9 mouse cellular contexts compared by ENCODE assay signal in genomic region chr19:50258718-50259413, GRCm38 (mm10).
A peak's percentile ranks its signal among the peaks of the same experiment; 100 is the strongest.
DNase-seq lines count a peak whose midpoint lies in the region; ATAC-seq and TF ChIP-seq lines count a peak whose summit lies in the region.
"Had no signal": no experiment of that assay in that cellular context is flagged by ENCODE, and none has a peak within 500 bp of the region (broad histone marks: within the 10 kb centered on the region; RNA-seq: fewer than 3 reads in every experiment).

No protein-coding gene starts in this region.

- peak; percentile 85 for TF ChIP-seq CTCF in heart, adult 2 months (IDR thresholded peaks at IDR 0.05)
- TF ChIP-seq CTCF in E14TG2a.4 (conservative IDR thresholded peaks at IDR 0.05; ENCODE audit: low read length) = peak; percentile 50

- intact Hi-C loops in heart, adult 2 months (cut with DNase I) = no loop called here

- H3K4me2 ChIP-seq in forebrain, embryonic 15.5 days (replicated peaks) = no peak overlapping the region
- H3K4me2 ChIP-seq: limb, embryonic 12.5 days had no signal

- H3K36me3 ChIP-seq in heart, adult 2 months (ENCODE audit: control insufficient read depth, insufficient read depth, low read length) = no peaks in the 10 kb centered on the region
- no peaks in the 10 kb centered on the region for H3K36me3 ChIP-seq in E14TG2a.4 (ENCODE audit: insufficient read depth, low read length)
- no peaks in the 10 kb centered on the region for H3K36me3 ChIP-seq in forebrain, embryonic 15.5 days
- H3K36me3 ChIP-seq: limb, embryonic 12.5 days had no signal

- no peak for TF ChIP-seq EP300 in heart, adult 2 months (IDR thresholded peaks at IDR 0.05; ENCODE audit: insufficient read depth, low read depth, low read length)

- 32% methylated on average over 16 of the region's 16 CpGs for WGBS in heart, adult 2 months
- WGBS in forebrain, embryonic 15.5 days = 41% methylated on average over 16 of the region's 16 CpGs

- H3K27me3 ChIP-seq in heart, adult 2 months (ENCODE audit: control insufficient read depth, insufficient read depth, low read length) = no peaks in the 10 kb centered on the region
- no peaks in the 10 kb centered on the region for H3K27me3 ChIP-seq in E14TG2a.4 (ENCODE audit: insufficient read depth, low read length)
- H3K27me3 ChIP-seq in forebrain, embryonic 15.5 days = no peaks in the 10 kb centered on the region

- DNase-seq in heart, adult 2 months = no peak
- DNase-seq in heart, adult 11 months = no peak
- DNase-seq in c-Kit-negative CD71-positive TER-119-positive erythroid progenitor cells, embryonic 14.5 days (ENCODE audit: low read depth, low spot score) = peak; percentile 5
- DNase-seq in kidney, postnatal 4 days = peak; percentile 63 to 68
- peak; percentile 7 for DNase-seq in lung, postnatal 25 days (ENCODE audit: low spot score)
- DNase-seq in thymus, postnatal 14 days = peak; percentile 13

- H3K9me3 ChIP-seq in E14TG2a.4 (ENCODE audit: low read length) = no peaks in the 10 kb centered on the region
- H3K9me3 ChIP-seq in forebrain, embryonic 15.5 days = no peaks in the 10 kb centered on the region
- H3K9me3 ChIP-seq: limb, embryonic 12.5 days had no signal

- no peak for TF ChIP-seq POLR2A in heart, adult 2 months (IDR thresholded peaks at IDR 0.05; ENCODE audit: insufficient read depth, low read depth, low read length)

- H3K27ac ChIP-seq in heart, adult 2 months = no peak overlapping the region
- H3K27ac ChIP-seq in forebrain, embryonic 15.5 days (replicated peaks) = no peak overlapping the region
- H3K27ac ChIP-seq: limb, embryonic 12.5 days had no signal

- H3K79me2 ChIP-seq in heart, adult 2 months (replicated peaks; ENCODE audit: control insufficient read depth, insufficient read depth, low read length) = no peaks in the 10 kb centered on the region

- no peak overlapping the region for H3K4me3 ChIP-seq in heart, adult 2 months
- no peak overlapping the region for H3K4me3 ChIP-seq in E14TG2a.4 (replicated peaks; ENCODE audit: low read length)
- H3K4me3 ChIP-seq in forebrain, embryonic 15.5 days = no peak overlapping the region
- H3K4me3 ChIP-seq: limb, embryonic 12.5 days had no signal

- 0 out of 2 replicates have a peak, but pooled peaks have one; percentile 57 for ATAC-seq in forebrain, embryonic 15.5 days (replicated peaks)

- no peaks in the 10 kb centered on the region for H3K4me1 ChIP-seq in heart, adult 2 months (ENCODE audit: control insufficient read depth, insufficient read depth, low read length)
- H3K4me1 ChIP-seq in E14TG2a.4 (replicated peaks; ENCODE audit: low read depth, low read length) = no peaks in the 10 kb centered on the region
- H3K4me1 ChIP-seq in forebrain, embryonic 15.5 days = no peaks in the 10 kb centered on the region
- H3K4me1 ChIP-seq: limb, embryonic 12.5 days had no signal

- H3K9ac ChIP-seq in heart, adult 2 months (ENCODE audit: low read depth, low read length) = no peak overlapping the region
- H3K9ac ChIP-seq in forebrain, embryonic 15.5 days (replicated peaks) = no peak overlapping the region
- H3K9ac ChIP-seq: limb, embryonic 12.5 days had no signal

Comparison
In these comparisons a context has a peak if more than half of its experiments do, and no peak if none do; other contexts are left out.
1. DNase-seq: peak in c-Kit-negative CD71-positive TER-119-positive erythroid progenitor cells, embryonic 14.5 days (single experiment), kidney, postnatal 4 days (2 of 2), lung, postnatal 25 days (single experiment) and thymus, postnatal 14 days (single experiment); none in heart, adult 2 months (0 of 2) and heart, adult 11 months (single experiment).